ENCODE assay signal across 12 mouse cellular contexts in the genomic region with DNA sequence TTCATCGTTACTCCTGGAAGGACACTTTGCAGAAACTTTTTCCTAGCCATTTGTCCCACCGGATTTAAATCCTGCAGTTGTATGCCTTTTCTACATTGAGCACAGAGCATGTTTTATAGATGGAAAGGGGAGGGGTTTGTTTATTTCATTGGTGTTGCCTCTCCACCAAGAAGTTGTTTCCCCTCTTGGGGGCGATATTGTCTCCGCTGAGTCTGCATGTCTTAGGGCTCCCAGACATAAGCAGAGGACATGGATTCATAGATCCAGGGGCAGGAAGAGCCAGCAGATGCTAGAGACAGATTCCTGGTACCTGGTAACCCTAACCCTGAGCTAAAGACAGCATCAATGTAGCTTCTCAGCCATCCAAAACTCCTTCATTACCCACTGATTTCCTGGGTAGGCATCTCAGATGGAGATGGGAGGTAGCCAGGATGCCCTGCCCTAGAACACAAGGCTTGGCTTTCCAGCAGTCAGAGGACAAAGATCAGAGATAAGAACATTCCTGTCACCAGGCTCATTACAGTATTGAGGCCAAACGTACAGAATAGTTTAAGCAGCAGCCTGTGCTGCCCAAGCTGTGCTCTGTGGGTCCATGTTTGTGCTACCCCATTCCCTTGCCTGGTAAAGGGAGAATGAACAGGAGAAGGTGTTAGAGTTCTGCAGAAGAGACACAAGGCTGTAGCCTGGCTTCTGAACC. TPM values are rescaled to one million over a fixed set of nuclear protein-coding genes. Genes with fewer than 3 reads are reported as not detected.
DNase-seq lines count a peak whose midpoint lies in the region; TF ChIP-seq lines count a peak whose summit lies in the region.
"Had no signal": no experiment of that assay in that cellular context is flagged by ENCODE, and none has a peak within 500 bp of the region (broad histone marks: within the 10 kb centered on the region; RNA-seq: fewer than 3 reads in every experiment).

No protein-coding gene starts in this region.

- no peak for TF ChIP-seq POLR2A in brain, embryonic 14.5 days (IDR thresholded peaks at IDR 0.05; ENCODE audit: borderline replicate concordance, extremely low read depth, insufficient read depth, insufficient read length, poor library complexity, severe bottlenecking)

- peak; percentile 28; the same call in 1 of the 2 replicates for TF ChIP-seq CTCF in brain, embryonic 14.5 days (IDR thresholded peaks at IDR 0.05; ENCODE audit: borderline replicate concordance, extremely low read depth, insufficient read depth, insufficient read length)

- DNase-seq in kidney, adult 9 months = peak; percentile 19
- no peak for DNase-seq in kidney, adult 18-20 months
- peak; percentile 53 for DNase-seq in lung, postnatal 10 days
- DNase-seq in lung, postnatal 36 days = no peak
- peak; percentile 57 for DNase-seq in brain, embryonic 14.5 days (ENCODE audit: low read depth)
- peak; percentile 38 for DNase-seq in left cerebral cortex, postnatal 4 days
- no peak for DNase-seq in MN1 (ENCODE audit: low spot score)
- DNase-seq: cerebellum, adult 18-20 months; gastrocnemius, postnatal 36 days; thymus, adult 18-20 months had no signal

- intact Hi-C loops in left cerebral cortex, postnatal 4 days (cut with DNase I) = loop anchor here (5.0 to 10.0 kb wide), 4 partner anchors 171 to 958 kb away; no protein-coding TSS in a partner anchor

RNA-seq across cellular contexts. Expression of gene Lrfn2, which starts 4.4 kb away (rescaled TPM):
- 6.2 and 9.0 TPM in 2 replicates for polyA plus RNA-seq in brain, embryonic 14.5 days (2012; rRNA removed)
- 10 to 100 TPM; 47.2 to 47.4 TPM for total RNA-seq in left cerebral cortex, postnatal 4 days (2021)
- polyA plus RNA-seq: erythroblast, embryonic 14.5 days; G1E had no signal

Comparison
In these comparisons a context has a peak if more than half of its experiments do, and no peak if none do; other contexts are left out.
1. DNase-seq: peak in kidney, adult 9 months (single experiment), lung, postnatal 10 days (single experiment), brain, embryonic 14.5 days (single experiment) and left cerebral cortex, postnatal 4 days (single experiment); none in kidney, adult 18-20 months (single experiment), lung, postnatal 36 days (single experiment) and MN1 (single experiment).